Mouse (Mus musculus) G1E-ER4 (cell line): ENCODE results near the gene Pdk2. TPM values are rescaled to one million over a fixed set of nuclear protein-coding genes. Genes with fewer than 3 reads are reported as not detected.

Experiments
- GATA1 ChIP-seq: IDR thresholded peaks from one replicate; pipeline ENCODE4 v1.8.0; 2012; ENCODE audit warnings: low read length, inconsistent platforms
- polyA plus RNA-seq: library from polyadenylated mRNA; stranded (reverse); fragments of >175 nt; gene quantifications from 2 replicates; pipeline ENCODE4 v1.2.3, GENCODE M21; 2012

Gene Pdk2
- polyA plus RNA-seq, 1 experiment = 32.6 TPM

DNA sequence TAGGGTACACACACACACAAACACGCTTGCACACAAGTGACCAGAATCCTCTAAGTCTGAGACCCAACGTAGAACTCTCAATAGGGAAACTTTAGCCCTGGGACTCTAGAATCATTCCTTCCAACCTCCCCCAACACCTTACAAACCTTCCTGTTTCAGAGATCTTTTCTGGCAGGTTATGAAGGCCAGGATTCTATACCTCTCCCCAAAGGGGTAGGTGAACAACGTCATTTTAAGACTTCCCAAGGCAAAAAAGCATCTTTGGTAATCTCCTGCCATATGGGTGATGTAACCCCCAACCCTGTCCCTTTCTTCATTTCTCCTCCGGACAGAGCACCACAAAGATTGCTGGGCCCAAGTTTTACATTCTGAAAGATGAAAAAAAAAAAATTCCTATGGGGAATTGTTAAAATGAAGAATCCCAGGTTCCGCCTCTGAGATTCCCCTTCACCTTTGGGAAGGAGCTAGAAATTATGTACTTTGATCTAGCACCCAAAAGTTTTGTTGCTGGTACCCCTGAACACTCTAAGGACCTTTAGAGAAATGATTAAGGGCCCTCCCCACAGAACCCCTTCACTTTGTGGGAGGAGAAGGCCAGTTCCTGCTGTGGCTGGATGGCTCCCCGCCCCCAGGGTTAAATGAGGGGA is 50.9 kb downstream of the Pdk2 start:
- TF ChIP-seq GATA1 = no peak

DNA sequence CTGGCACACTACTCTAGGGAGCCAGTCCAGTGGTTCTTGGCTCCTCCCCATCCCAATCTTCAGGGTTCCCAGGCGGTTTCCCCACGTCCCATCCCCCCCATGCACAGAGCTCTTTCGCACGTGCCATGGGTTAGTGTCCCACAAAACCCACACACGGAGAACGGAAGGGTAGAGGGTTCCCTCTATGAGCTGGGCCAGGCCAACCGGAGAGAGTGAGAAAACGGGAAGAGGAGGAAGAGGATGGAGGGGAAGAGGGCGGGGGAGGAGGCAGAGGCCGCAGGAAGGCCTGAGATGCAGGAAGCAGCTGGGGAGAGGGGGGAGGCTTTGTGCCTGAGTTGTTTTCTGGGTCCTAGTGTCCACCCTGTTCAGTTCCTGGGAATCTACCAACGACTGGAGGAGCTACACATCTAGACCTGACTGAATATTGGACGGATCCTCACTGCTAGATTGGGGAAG is 51.6 kb downstream of the Pdk2 start:
- no peak for TF ChIP-seq GATA1

DNA sequence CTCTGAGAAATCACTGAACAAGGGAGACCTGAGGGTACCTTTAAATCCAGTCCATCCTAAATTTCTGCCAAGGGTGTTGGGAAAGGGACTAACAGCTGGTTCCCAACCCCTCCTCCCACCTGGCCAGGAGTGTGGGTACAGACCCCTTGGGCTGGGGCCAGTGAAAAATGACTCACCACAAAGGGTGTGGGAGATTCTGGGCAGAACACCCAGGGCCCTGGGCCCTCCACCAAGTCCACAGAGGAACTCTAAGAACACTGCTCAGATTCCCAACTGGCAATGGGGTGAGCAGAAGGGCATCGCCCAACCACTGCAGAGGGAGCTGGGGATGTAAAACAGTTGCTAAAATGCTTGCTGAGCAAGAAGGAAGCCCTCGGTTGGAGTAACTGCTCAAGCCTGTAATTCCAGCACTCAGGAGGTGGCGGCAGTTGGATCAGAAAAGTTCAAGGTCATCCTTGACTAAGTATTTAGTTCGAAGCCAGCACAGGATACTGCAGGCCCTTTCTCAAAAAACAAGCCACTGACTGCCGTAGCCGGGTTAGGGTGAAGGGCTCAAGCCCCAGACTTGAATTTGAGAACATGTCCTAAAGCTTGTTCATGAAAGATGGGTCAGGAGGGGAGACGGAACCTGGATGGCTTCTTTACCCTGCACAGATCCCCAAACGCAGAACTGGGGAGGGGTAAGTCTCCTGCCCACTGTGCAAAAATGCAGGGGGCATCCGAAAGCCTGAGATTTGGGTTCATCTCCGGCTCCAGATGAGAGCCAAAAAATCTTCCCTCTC is 52.2 kb downstream of the Pdk2 start:
- TF ChIP-seq GATA1 = no peak

DNA sequence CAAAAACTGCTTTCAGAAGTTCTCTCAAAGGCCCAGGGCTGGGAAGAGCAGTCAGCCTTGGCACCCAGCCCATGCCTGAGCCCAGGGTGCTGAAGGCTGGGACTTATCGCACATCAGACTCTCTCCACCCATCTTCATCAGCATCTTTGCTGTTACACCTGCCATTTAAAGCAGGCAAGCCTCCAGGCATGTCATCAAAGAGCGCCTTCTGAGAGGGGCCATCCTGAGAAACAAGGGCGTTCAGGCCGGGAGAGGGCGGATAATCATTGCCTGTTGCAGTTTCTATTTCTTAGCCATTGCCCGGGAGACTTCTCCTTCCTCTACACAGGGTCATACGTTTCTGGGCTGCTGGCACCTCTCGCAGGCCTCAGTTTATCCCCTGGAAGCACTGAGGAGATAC is 53.3 kb downstream of the Pdk2 start:
- no peak for TF ChIP-seq GATA1

DNA sequence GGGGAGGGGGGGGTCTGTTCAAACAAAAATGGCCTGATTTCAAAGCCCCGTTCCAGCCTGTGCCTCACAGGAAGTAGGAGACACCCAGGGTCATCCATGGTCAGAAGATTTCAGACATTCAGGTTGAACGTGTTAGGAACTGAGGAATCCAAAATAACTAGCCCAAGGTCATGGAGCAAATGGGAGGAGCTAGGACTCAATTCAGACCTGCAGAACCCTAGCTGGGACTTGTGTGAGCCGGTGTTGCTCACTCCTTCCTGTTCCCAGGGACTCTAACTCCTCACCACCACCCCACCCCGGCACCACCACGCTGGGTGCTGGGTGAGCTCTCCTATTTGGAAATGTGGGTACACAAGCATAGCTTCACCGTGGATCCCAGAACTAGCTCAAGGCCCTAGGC is 53.8 kb downstream of the Pdk2 start:
- TF ChIP-seq GATA1 = no peak

DNA sequence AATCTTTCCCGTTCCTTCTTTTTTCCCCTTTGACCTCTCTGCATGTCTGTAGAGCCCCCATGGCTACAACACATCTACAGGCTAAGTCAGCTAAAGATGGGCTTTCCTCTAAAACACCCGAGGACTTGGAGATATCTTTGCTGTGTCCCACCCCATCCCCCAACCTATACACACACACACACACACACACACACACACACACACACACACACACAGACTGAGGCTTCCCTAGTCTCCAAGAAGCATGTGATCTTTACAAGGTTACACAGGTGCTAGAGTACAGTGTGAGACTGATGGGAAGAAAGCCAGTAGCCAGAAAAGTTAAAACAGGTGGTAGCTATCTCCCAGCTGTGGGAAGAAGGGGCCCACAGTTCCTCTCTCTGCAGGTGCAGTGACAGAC is 54.7 kb downstream of the Pdk2 start:
- no peak for TF ChIP-seq GATA1

DNA sequence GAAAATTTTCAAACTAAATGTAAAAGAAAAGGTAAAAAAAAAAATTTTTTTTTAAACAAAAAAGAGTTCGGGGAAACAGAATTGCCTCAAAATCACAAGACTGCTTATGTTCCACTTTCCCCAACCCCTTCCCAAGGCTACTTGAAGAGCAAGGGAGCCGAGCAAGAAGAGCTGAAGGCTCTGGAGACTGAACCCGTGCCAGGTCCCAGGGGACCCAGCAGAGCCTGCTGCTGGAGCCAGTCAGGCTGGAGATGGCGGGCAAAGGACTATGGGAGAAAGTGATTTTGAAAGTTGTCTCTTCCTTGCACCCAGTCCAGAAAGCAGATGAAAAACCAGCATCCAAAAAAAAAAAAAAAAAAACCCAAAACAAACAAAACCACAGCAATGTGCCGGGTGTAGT is 55.3 kb downstream of the Pdk2 start:
- no peak for TF ChIP-seq GATA1

DNA sequence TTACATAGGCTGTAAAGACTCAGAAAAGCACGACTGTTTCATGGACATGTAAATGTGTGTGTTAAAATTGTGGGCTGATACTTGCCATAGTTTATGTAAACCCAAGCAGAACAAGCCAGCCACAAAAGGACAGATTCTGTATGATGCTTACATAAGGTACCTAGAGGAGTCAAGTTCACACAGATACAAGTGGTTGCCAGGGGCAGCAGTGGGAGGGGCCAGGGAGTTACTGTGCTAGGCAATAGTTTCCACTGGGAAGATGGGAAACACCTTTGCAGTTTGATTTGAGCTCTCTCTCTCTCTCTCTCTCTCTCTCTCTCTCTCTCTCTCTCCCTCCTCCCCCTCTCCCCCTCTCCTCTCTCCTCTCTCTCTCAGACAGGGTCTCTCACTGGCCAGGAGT is 56.0 kb downstream of the Pdk2 start:
- no peak for TF ChIP-seq GATA1

DNA sequence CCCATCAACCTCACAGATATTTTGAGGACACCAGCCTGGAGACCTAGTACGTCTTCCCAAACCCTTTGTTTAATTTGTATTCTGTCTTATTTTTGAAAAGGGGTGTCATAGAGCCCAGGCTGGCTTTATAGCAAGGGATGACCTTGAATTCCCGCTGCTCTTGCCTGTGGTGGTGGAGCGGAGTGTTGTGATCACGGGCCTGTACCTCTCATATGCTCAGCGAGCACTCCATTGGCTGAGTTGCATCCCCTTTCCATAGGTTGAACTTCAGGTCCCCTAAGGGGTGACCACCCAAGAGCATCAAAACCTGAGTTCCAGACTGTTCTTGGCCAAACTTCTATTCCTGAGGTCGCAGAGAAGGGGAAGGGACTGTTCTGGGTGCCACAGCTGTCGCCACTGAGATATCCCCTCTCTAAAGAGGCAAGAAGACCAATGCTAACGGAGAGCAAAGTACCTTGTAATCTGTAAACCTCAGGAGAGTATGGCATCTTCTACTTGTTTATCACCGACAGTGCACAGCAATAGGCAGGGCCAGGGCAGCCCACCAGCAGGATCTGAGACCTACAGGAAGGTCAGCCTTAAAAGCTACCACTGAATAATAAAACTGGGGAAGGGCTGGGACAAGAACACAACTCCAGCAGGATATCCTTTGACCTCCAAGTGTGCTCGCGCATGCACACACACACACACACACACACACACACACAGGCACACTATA is 61.5 kb downstream of the Pdk2 start:
- TF ChIP-seq GATA1 = no peak

DNA sequence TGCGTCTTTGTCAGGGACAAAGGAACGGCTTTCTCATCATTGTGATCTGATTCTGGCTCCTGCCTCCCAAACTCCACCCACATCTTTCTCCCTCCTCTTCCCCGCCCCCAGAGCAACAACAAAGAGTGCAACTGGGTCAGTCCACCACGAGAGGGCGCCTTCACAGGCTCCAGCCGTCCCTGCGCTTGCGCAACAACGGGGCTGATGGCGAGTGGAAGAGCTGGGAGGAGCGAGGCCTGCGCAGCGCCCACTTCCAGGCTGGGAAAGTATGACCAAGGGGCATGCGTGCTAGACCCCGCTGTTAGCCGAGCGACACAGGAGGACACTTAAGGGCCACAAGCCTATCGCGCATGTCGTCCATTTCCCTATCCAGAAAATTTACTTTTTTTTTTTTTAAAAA is 62.2 kb downstream of the Pdk2 start:
- no peak for TF ChIP-seq GATA1

DNA sequence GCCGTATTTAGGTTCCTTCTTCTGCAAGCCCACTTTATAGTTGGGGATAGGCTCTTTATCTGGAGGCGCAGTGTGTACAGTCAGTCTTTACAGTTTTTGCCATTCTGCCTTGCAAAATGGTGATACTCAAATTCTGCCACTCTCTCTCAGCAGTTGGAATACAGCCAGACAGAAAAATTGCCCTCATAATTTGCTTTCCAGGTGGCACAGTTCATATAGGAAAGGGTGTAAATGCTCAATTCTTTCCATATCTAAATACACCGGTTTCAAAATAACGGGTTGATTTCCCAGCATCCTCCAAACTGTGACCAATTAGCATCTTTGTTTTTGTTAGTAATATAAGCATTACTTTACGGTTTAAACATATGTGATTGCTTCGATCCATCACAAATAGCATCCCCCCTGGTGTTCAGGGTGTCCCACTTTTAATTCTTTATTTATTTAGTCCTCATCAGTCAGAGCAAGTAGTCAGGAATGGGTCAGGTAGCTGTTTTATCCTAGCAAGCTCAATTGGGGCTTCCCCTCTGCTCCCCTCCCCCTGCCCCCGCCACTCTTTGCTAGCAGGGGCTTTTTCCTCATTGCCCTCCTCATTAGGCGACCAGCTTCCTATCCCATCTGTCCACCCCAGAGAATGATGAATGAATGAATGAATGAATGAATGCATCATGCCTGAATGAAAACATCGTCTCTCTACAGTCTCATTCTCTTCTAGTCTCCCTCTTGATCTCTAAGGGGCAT is 62.8 kb downstream of the Pdk2 start:
- TF ChIP-seq GATA1 = no peak

Other genes starting within 250 kb of the Pdk2 start
- gene Col1a1, start 105.1 kb downstream of the Pdk2 start, polyA plus RNA-seq = 0.01 TPM in 2 replicates
- gene Hils1, start 73.8 kb downstream of the Pdk2 start, polyA plus RNA-seq = not detected in 2 replicates
- not detected in 2 replicates for gene Sgca, start 65.0 kb downstream of the Pdk2 start, polyA plus RNA-seq
- gene Ppp1r9b, start 50.3 kb downstream of the Pdk2 start, polyA plus RNA-seq = 208 and 249 TPM in 2 replicates
- 370 and 460 TPM in 2 replicates for gene Samd14, start 31.5 kb downstream of the Pdk2 start, polyA plus RNA-seq
- not detected in 2 replicates for gene Itga3, start 35.4 kb upstream of the Pdk2 start, polyA plus RNA-seq
- not detected in 2 replicates for gene Dlx3, start 78.8 kb upstream of the Pdk2 start, polyA plus RNA-seq
- gene Dlx4, start 104.9 kb upstream of the Pdk2 start, polyA plus RNA-seq = not detected in 2 replicates
- not detected in 2 replicates for gene Tac4, start 220.2 kb upstream of the Pdk2 start, polyA plus RNA-seq